Mouse (Mus musculus) forebrain, embryonic 10.5 days (tissue): ENCODE measurements around the gene Exog. TPM values are rescaled to one million over a fixed set of nuclear protein-coding genes. Genes with fewer than 3 reads are reported as not detected.
A peak's percentile ranks its signal among the peaks of the same experiment; 100 is the strongest.

Experiments used
- DNase-seq: peaks from one replicate; pipeline ENCODE4 v3.0.0-alpha.2; 2017; ENCODE audit warnings: low spot score; ENCODE audit errors: extremely low spot score
- H3K27ac ChIP-seq: fragments of 300-500 bp; sonication (generic); 2 replicates; pipeline ENCODE4 v1.5.1; 2016; ENCODE audit warnings: mild to moderate bottlenecking
- H3K27me3 ChIP-seq: fragments of 300-500 bp; sonication (generic); 2 replicates; pipeline ENCODE4 v1.6.1; 2016; ENCODE audit warnings: mild to moderate bottlenecking; ENCODE audit not compliant: poor library complexity, severe bottlenecking
- H3K36me3 ChIP-seq: fragments of 300-500 bp; sonication (generic); replicated peaks from 2 replicates; pipeline ENCODE4 v1.6.1; 2016; ENCODE audit warnings: mild to moderate bottlenecking, moderate library complexity
- H3K4me1 ChIP-seq: fragments of 300-500 bp; sonication (generic); 2 replicates; pipeline ENCODE4 v1.6.1; 2016
- H3K4me3 ChIP-seq: fragments of 300-500 bp; sonication (generic); 2 replicates; pipeline ENCODE4 v1.5.1; 2016; ENCODE audit warnings: mild to moderate bottlenecking, moderate library complexity
- H3K9me3 ChIP-seq: fragments of 300-500 bp; sonication (generic); 2 replicates; pipeline ENCODE4 v1.6.1; 2016; ENCODE audit warnings: mild to moderate bottlenecking, moderate library complexity
- WGBS: fragments of 180-500 bp; shearing (Covaris S2); methylation state at CpG from one replicate; pipeline ENCODE4 v1.1.7; 2016; 5-methylcytosine and 5-hydroxymethylcytosine counted together
- polyA plus RNA-seq: library from polyadenylated mRNA; unstranded; fragments of >200 nt; fragmentation: Nextera tagmentation; extraction: Ambion mirVana; gene quantifications from 2 replicates; pipeline ENCODE4 v1.2.1, GENCODE M21; 2016

Exog gene
- polyA plus RNA-seq, 1 experiment from 2014 or later, result 36.5 TPM

DNA sequence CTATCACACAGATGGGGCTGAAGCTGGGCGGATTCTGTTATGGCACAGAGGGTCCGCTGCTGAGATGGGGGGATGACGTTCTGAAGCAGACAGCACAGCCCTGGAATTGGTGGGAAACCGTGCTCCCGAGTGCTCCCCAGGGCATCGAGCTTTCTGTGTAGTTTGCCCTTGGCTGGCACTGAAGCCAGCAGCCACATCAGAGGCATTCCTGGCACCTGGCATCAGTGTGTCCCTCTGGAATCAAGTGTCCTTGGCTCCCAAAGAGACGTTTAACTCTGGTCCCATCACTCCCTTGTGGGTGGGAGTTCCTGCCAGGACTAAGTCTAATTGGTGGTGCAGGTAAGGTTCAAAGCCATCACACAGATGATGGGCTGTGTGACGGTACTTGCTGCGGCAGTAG lies 51.6 kb downstream of the Exog start:
- Histone ChIP-seq H3K4me3 (no peak overlapping the region), H3K4me1 (no peaks in the 10 kb centered on the region), H3K27ac (no peak overlapping the region), H3K36me3 (peaks cover 32% of the 10 kb centered on the region), H3K27me3 (no peaks in the 10 kb centered on the region), H3K9me3 (no peaks in the 10 kb centered on the region)
- WGBS, result 90% methylated on average over 9 of the region's 9 CpGs
- DNase-seq, result no peak

DNA sequence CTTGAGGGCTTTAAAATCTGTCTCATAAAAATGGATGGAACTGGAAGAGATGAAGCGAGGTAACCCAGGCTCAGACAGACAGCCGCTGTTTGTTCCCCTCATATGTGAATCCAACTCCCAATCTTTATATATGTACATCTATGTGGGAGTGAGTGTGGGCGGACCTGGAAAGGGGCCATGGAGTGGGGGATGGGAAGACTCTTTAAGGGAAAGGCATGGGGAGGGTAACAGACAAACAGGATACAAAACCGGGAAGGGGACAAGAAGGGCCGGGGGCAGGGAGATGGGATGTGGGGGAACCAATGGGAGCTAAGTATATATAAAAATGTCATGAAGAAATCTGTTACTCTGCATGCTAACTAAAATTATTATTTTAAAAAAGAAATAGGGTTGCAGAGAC lies 52.2 kb downstream of the Exog start:
- Histone ChIP-seq H3K9me3 (no peaks in the 10 kb centered on the region), H3K4me1 (no peaks in the 10 kb centered on the region), H3K27me3 (no peaks in the 10 kb centered on the region), H3K4me3 (no peak overlapping the region), H3K27ac (no peak overlapping the region), H3K36me3 (peaks cover 31% of the 10 kb centered on the region)
- no peak for DNase-seq
- 70% methylated on average over 5 of the region's 5 CpGs for WGBS

DNA sequence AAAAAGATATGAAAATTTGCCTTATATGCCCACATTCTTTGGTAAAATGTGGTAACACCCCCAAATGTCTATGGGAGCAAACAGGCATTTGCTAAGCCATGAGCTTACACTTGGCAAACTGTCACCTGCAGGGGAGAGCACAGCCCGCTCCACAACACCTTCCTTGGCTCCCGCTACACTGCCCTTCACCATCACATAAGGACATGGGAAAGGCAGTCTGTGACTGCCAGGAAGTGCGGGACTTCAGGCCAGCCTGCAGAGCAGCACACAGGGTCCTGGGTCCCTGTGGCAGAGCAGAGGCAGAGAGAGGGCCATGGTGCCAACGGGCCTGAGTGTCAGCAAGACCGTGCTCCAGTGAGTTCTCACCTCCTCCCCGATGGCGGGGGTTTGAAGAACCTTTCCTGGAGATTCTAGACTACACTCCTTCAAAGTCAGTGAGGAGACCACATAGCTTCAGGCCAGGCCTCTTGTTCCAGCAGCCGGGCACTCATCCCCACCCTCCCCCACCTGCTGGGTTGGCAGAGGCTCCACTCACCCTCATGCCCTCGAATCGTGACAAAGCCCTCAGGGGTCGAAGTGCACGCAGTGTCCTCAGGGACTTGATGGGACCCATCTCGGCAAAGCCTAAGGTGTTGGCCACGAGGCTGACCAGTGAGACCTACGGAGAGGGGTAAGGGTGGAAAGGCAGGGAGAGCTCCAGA lies 53.0 kb downstream of the Exog start:
- Histone ChIP-seq H3K9me3 (no peaks in the 10 kb centered on the region), H3K27me3 (no peaks in the 10 kb centered on the region), H3K27ac (peak overlapping the region; percentile 33; the same call in 1 of the 2 replicates), H3K36me3 (peaks cover 25% of the 10 kb centered on the region), H3K4me3 (no peak overlapping the region), H3K4me1 (no peaks in the 10 kb centered on the region)
- no peak for DNase-seq
- 88% methylated on average over 15 of the region's 15 CpGs for WGBS

DNA sequence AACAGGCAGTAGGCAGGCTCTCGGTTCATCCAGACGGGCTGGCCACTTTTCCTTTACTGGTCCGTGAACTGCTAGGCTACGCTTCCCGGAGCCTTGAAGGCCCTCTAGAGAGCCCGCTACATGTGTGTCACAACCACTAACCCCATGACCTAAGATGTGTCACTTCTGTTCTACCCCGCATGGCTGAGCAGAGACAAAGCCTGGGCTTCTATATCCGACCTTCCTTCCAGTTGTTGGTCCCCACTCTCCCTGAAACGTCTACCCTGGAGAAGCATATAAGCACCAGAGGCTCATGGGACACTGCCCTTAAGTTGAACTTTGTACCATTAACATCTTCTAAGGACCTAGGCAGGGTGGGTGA lies 53.5 kb downstream of the Exog start:
- DNase-seq, result no peak
- Histone ChIP-seq H3K4me1 (no peaks in the 10 kb centered on the region), H3K27ac (peak overlapping the region; percentile 33; the same call in 1 of the 2 replicates), H3K9me3 (no peaks in the 10 kb centered on the region), H3K36me3 (peaks cover 23% of the 10 kb centered on the region), H3K4me3 (no peak overlapping the region), H3K27me3 (no peaks in the 10 kb centered on the region)
- WGBS, result 87% methylated on average over 9 of the region's 9 CpGs

DNA sequence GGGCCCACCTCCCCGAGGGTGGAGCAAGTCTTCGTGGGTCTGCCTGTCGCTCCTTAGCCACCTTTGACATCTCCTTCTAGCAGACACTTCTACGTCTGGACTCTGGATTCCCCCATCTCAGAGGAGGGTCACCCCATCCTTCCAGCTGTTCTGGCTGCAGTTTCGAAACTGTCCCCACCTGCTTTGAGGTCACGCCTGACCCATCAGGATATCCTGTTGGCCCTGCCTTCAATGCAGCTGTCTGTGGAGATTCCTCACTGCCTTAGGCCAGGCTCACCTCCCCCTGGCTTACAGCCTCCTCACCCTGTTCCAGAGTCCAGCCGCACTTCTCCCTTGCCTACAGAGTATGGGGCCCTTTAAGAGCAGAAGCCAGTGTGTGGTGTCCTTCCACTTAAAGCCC lies 54.1 kb downstream of the Exog start:
- DNase-seq, result no peak
- WGBS, result 82% methylated on average over 7 of the region's 7 CpGs
- H3K4me3 ChIP-seq, result no peak overlapping the region

DNA sequence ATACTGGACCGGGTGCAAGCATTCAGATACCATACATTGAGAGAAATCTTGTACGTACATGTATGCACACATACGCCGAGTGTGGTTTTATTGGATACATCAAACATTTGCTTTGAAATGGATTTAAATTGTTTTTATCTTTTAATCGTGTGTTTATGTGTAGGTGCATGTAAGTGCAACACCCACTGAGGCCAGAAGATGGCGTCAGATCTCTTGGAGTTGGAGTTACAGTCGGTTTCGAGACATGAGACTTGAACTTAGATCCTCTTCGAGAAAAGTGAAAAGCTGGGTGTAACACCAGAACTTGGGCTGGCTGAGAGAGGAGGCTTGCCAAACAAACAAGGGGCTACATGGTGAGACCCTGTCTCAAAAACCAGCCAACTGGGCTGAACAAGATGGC lies 58.9 kb downstream of the Exog start:
- 92% methylated on average over 9 of the region's 9 CpGs for WGBS
- Histone ChIP-seq H3K27me3 (no peaks in the 10 kb centered on the region), H3K4me3 (no peak overlapping the region), H3K9me3 (peaks cover 9% of the 10 kb centered on the region), H3K27ac (no peak overlapping the region), H3K36me3 (peaks cover 13% of the 10 kb centered on the region), H3K4me1 (no peaks in the 10 kb centered on the region)
- DNase-seq, result no peak

More for the DNA sequence above, 54.1 kb downstream of the Exog start:
- Histone ChIP-seq H3K27me3 (no peaks in the 10 kb centered on the region), H3K27ac (no peak overlapping the region; the same call in 1 of the 2 replicates), H3K4me1 (no peaks in the 10 kb centered on the region), H3K36me3 (peaks cover 19% of the 10 kb centered on the region), H3K9me3 (no peaks in the 10 kb centered on the region)

DNA sequence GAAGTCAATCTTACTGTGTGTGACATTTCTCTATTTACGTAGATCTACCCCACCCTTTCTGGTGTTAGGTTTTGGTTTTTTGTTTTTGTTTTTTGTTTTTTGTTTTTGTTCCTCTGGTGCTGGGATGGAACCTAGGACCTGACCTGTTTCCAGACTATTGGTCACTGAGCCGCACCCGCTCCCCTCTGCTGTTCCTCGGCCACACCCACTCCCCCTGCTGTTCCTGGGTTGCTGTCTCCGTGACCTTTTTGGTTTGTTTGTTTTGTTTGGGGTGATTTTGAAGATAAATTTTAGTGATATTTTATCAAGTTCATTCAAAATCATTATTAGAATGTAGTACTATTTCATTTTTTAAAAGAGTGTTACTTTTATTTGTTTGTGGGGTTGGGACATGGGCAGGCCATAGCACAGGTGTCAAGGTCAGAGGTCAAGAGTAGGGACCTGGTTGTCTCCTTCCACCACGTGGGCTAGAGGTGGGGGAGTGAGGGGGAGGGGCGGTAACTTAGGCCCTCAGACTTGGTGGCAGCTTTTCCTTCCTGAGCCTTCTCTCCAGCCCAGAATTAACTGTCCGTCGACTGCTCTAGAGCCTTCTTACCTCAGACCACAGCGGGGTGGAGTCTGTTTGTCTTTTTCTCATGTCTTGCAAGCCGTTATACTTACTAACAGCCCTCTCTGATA lies 60.4 kb downstream of the Exog start:
- DNase-seq, result no peak
- H3K27me3 ChIP-seq, result no peaks in the 10 kb centered on the region
- no peak overlapping the region for H3K4me3 ChIP-seq
- H3K36me3 ChIP-seq, result peaks cover 24% of the 10 kb centered on the region
- H3K9me3 ChIP-seq, result peaks cover 9% of the 10 kb centered on the region
- WGBS, result 76% methylated on average over 11 of the region's 11 CpGs
- H3K4me1 ChIP-seq, result no peaks in the 10 kb centered on the region
- no peak overlapping the region for H3K27ac ChIP-seq

DNA sequence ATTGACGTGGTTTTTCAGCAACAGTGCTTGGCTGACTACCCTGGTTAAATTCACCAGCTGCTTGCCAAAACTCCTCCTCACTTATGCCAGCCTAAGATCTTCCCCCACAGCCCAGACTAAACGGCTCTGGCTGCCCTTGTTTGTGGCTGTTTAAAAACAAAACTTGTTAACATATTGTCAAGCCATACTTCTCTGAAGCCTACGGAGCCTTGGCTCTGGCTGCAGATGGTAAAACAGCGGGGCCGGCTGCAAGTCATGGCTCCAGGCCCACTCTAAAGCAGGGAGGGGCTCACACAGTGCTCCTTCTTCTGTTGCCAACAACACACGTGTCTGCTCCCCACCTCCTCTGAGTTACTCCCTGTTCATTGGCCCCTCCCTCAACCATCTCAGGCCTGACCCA lies 66.2 kb downstream of the Exog start:
- no peak overlapping the region for H3K27ac ChIP-seq
- peaks cover 23% of the 10 kb centered on the region for H3K27me3 ChIP-seq
- H3K4me3 ChIP-seq, result no peak overlapping the region
- 83% methylated on average over 6 of the region's 6 CpGs for WGBS
- peaks cover 52% of the 10 kb centered on the region for H3K36me3 ChIP-seq
- H3K9me3 ChIP-seq, result peaks cover 9% of the 10 kb centered on the region
- no peaks in the 10 kb centered on the region for H3K4me1 ChIP-seq
- DNase-seq, result no peak

DNA sequence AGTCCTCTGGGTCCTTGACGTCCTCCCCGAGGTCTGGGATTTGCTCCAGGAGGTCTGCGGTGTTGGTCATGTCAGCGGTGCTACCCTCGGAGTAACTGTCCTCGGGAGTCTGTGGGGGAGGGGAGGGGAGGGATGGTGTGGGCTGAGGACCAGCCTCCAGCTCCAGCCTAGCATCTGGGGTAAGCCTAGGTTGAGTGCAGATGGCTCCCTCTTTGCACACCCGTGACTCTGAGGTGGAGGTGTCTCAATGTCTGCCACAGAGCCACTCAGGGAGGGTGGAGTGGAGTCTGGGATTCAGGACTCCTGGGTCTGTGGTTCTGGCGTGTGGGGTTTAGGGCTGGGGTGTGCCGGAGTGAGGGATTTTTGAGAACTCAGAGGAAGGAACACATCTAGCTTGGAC lies 68.2 kb downstream of the Exog start:
- peaks cover 44% of the 10 kb centered on the region for H3K27me3 ChIP-seq
- H3K4me3 ChIP-seq, result no peak overlapping the region
- no peaks in the 10 kb centered on the region; the same call in 1 of the 2 replicates for H3K9me3 ChIP-seq
- H3K36me3 ChIP-seq, result peaks cover 43% of the 10 kb centered on the region
- 91% methylated on average over 9 of the region's 9 CpGs for WGBS
- DNase-seq, result no peak
- H3K27ac ChIP-seq, result no peak overlapping the region
- H3K4me1 ChIP-seq, result 0 out of 2 replicates have a peak, but pooled peaks cover 7% of the 10 kb centered on the region

DNA sequence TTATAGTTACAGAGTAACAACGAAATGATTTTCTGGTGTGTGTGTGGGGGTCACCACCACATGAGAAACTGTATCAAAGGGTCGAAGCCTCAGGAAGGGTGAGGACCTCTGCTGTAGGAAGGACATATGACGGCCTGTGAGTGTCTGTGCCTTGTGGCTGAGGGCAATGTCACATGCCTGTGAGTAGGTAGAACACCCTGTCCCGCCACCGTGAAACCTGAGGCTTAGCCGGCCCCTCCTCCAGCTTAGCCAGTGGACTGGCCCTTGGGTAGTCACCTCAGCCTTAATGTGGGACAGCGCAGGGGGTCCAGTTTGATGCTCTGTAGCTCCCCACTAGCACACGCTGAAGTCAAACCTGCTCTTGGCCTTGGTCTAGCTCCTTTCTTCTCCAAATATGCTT lies 69.1 kb downstream of the Exog start:
- H3K4me1 ChIP-seq, result 0 out of 2 replicates have a peak, but pooled peaks cover 8% of the 10 kb centered on the region
- peaks cover 52% of the 10 kb centered on the region for H3K27me3 ChIP-seq
- 86% methylated on average over 8 of the region's 8 CpGs for WGBS
- peaks cover 37% of the 10 kb centered on the region for H3K36me3 ChIP-seq
- no peak overlapping the region for H3K4me3 ChIP-seq
- no peak for DNase-seq
- no peaks in the 10 kb centered on the region for H3K9me3 ChIP-seq
- H3K27ac ChIP-seq, result no peak overlapping the region

DNA sequence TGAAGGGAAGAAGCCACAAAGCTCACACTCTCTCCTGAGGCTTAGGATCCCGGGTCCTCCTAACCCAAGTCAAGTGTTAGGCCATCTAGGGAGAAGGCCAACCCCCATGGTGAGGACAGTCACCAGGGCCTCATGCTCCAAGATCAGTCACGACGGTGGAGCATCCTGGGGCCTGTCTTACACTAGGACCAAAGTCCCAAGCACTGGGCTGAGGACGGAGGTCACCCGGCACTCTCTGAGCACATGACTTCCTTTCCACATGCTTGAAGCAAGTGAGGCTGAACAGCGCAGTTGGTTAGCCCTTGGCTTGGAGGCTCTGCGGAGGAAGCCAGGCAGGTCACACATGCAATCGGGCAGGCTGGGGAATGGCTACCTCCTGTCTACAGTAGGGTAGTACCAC lies 70.2 kb downstream of the Exog start:
- peaks cover 13% of the 10 kb centered on the region; the same call in 1 of the 2 replicates for H3K4me1 ChIP-seq
- H3K27me3 ChIP-seq, result peaks cover 64% of the 10 kb centered on the region
- 90% methylated on average over 8 of the region's 8 CpGs for WGBS

More for the DNA sequence above, 70.2 kb downstream of the Exog start:
- Histone ChIP-seq H3K36me3 (peaks cover 28% of the 10 kb centered on the region), H3K9me3 (no peaks in the 10 kb centered on the region), H3K27ac (no peak overlapping the region), H3K4me3 (no peak overlapping the region)
- no peak for DNase-seq
